Mouse (Mus musculus) hindbrain, postnatal 0 days (tissue): ENCODE results near the gene Coasy. TPM values are rescaled to one million over a fixed set of nuclear protein-coding genes. Genes with fewer than 3 reads are reported as not detected.

ENCODE experiments used
- ATAC-seq: fragments of 200-750 bp; cut with Nextera tagmentation; 2 replicates; pipeline ENCODE4 v1.8.0; 2017; ENCODE audit warnings: mild to moderate bottlenecking, moderate TSS enrichment, moderate library complexity
- DNase-seq: peaks from one replicate; pipeline ENCODE4 v3.0.0-alpha.2; 2015; ENCODE audit warnings: low spot score
- H3K27ac ChIP-seq: fragments of 300-500 bp; sonication (generic); 2 replicates; pipeline ENCODE4 v1.5.1; 2014; ENCODE audit warnings: mild to moderate bottlenecking
- H3K27me3 ChIP-seq: fragments of 300-500 bp; sonication (generic); 2 replicates; pipeline ENCODE4 v1.6.1; 2014; ENCODE audit warnings: low read length, mixed read lengths; ENCODE audit not compliant: insufficient read depth
- H3K36me3 ChIP-seq: fragments of 300-500 bp; sonication (generic); 2 replicates; pipeline ENCODE4 v1.6.1; 2014; ENCODE audit warnings: low read length, mixed read lengths; ENCODE audit not compliant: insufficient read depth
- H3K4me1 ChIP-seq: fragments of 300-500 bp; sonication (generic); 2 replicates; pipeline ENCODE4 v1.6.1; 2014; ENCODE audit warnings: antibody characterized with exemption, low read length, mixed read lengths; ENCODE audit not compliant: insufficient read depth
- H3K4me2 ChIP-seq: fragments of 300-500 bp; sonication (generic); 2 replicates; pipeline ENCODE4 v1.6.1; 2014; ENCODE audit warnings: low read depth, mild to moderate bottlenecking, low read length, moderate library complexity, mixed read lengths
- H3K4me3 ChIP-seq: fragments of 300-500 bp; sonication (generic); 2 replicates; pipeline ENCODE4 v1.5.1; 2014; ENCODE audit warnings: low read length
- H3K9ac ChIP-seq: fragments of 300-500 bp; sonication (generic); replicated peaks from 2 replicates; pipeline ENCODE4 v1.6.1; 2014; ENCODE audit warnings: mild to moderate bottlenecking, low read length, moderate library complexity, mixed read lengths
- H3K9me3 ChIP-seq: fragments of 300-500 bp; sonication (generic); 2 replicates; pipeline ENCODE4 v1.6.1; 2016; ENCODE audit warnings: low read length, mixed read lengths
- CTCF ChIP-seq: IDR thresholded peaks from 2 replicates; pipeline ENCODE4 v1.5.1; 2016; ENCODE audit warnings: antibody characterized with exemption, control low read depth, low read depth
- WGBS: fragments of 180-500 bp; shearing (Covaris S2); extraction: QIAGEN DNeasy Blood & Tissue Kit; methylation state at CpG from one replicate; pipeline ENCODE4 v1.1.7; 2014; 5-methylcytosine and 5-hydroxymethylcytosine counted together
- polyA plus RNA-seq: library from polyadenylated mRNA; unstranded; fragments of >200 nt; fragmentation: Nextera tagmentation; extraction: Ambion mirVana; gene quantifications from 2 replicates; pipeline ENCODE4 v1.2.1, GENCODE M21; 2015
- total RNA-seq: library from RNA; depleted of rRNA; stranded (reverse); fragments of >200 nt; gene quantifications from 2 replicates; pipeline ENCODE4 v1.2.3, GENCODE M21; 2014

Gene Coasy
- total and polyA plus RNA-seq, 2 experiments from 2014 or later, result 35.1 to 53.2 TPM

DNA sequence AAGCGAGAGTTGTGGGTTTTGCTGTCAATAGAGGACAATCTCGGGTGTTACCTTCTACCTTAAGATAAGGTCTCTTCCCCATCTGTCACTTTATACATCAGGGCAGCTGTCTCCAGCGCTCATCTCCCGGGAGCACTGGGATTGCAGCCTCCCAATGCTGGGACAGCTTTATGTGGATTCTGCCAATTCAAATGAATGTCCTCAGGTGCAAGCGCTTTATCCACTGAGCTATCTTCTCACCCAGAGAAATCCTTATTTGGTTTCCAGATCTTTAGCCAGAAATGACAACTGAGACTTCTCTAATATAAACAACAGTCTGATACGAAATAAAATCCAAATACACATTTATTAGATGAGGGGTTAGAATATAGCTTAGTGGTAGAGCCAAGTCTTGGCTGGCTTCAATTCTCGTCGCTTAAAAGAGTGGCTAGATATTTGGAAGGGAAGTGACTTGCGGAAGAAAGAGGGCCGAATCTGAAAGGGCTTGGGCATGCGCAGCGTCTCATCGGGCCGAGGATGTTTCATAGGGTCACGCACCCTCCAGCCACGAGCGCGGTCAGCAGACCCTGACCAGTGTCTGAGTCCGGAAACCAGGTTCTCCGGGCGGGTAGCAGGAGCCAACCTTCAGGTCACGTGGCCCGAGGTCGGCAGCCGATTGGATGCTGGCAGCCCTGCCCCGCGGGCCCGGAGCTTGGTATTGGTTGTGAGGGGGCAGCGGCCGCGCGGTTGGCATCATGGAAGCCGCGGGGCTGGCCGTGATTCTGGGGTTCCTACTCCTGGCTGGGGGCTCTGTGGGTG lies 12.8 kb upstream of the Coasy start, which contains the start of gene Naglu:
Gene Naglu, plus strand, starts transcription at position 622 of the 798 bp plus-strand sequence.
- Histone ChIP-seq H3K9me3 (no peaks in the 10 kb centered on the region), H3K36me3 (no peaks in the 10 kb centered on the region), H3K4me1 (0 out of 2 replicates have a peak, but pooled peaks cover 6% of the 10 kb centered on the region), H3K9ac (peak within 1 kb of the TSS; percentile 86), H3K27ac (peak within 1 kb of the TSS; percentile 83), H3K4me2 (peak within 1 kb of the TSS; percentile 98), H3K27me3 (no peaks in the 10 kb centered on the region), H3K4me3 (peak within 1 kb of the TSS; percentile 81)
- no peak for TF ChIP-seq CTCF
- peak; percentile 89 for ATAC-seq
- peak; percentile 96 for DNase-seq
- 4% methylated on average over 35 of the region's 35 CpGs for WGBS

DNA sequence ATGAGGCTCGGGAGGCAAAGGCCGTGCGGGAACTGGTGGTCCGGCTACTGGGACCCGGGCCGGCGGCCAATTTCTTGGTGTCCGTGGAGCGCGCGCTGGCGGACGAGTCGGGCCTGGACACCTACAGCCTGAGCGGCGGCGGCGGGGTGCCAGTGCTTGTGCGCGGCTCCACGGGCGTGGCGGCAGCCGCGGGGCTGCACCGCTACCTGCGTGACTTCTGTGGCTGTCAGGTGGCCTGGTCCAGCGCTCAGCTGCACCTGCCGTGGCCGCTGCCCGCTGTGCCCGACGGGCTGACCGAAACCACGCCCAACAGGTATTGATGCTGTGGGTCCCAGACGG lies 12.2 kb upstream of the Coasy start:
- Histone ChIP-seq H3K36me3 (no peaks in the 10 kb centered on the region), H3K27ac (peak overlapping the region; percentile 83), H3K4me2 (peak overlapping the region; percentile 98), H3K9ac (peak overlapping the region; percentile 86), H3K4me1 (0 out of 2 replicates have a peak, but pooled peaks cover 6% of the 10 kb centered on the region), H3K9me3 (no peaks in the 10 kb centered on the region), H3K27me3 (no peaks in the 10 kb centered on the region), H3K4me3 (peak overlapping the region; percentile 81)
- under 1% methylated on average over 36 of the region's 36 CpGs for WGBS
- peak; percentile 64 for ATAC-seq
- DNase-seq, result no peak
- TF ChIP-seq CTCF, result no peak

DNA sequence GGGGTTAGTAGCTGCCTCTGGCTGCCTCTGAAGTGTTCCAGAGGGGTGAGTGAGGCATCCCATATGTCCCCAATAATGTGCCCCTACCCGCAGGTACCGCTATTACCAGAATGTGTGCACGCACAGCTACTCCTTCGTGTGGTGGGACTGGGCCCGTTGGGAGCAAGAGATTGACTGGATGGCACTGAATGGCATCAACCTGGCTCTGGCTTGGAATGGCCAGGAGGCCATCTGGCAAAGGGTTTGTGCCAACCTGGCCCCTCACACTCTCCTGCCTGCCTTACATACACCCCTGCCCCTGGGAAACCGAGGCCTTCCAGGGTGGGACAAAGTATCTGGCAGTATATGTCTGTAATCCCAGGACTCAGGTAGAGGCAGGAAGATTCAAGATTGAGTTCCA lies 11.4 kb upstream of the Coasy start:
- H3K9me3 ChIP-seq, result no peaks in the 10 kb centered on the region
- ATAC-seq (no peak), DNase-seq (no peak)
- TF ChIP-seq CTCF, result no peak
- peak overlapping the region; percentile 86 for H3K9ac ChIP-seq
- H3K36me3 ChIP-seq, result no peaks in the 10 kb centered on the region
- peak overlapping the region; percentile 98 for H3K4me2 ChIP-seq
- peak overlapping the region; percentile 81 for H3K4me3 ChIP-seq
- H3K27ac ChIP-seq, result no peak overlapping the region
- H3K27me3 ChIP-seq, result no peaks in the 10 kb centered on the region
- WGBS, result 60% methylated on average over 6 of the region's 6 CpGs
- 0 out of 2 replicates have a peak, but pooled peaks cover 6% of the 10 kb centered on the region for H3K4me1 ChIP-seq

DNA sequence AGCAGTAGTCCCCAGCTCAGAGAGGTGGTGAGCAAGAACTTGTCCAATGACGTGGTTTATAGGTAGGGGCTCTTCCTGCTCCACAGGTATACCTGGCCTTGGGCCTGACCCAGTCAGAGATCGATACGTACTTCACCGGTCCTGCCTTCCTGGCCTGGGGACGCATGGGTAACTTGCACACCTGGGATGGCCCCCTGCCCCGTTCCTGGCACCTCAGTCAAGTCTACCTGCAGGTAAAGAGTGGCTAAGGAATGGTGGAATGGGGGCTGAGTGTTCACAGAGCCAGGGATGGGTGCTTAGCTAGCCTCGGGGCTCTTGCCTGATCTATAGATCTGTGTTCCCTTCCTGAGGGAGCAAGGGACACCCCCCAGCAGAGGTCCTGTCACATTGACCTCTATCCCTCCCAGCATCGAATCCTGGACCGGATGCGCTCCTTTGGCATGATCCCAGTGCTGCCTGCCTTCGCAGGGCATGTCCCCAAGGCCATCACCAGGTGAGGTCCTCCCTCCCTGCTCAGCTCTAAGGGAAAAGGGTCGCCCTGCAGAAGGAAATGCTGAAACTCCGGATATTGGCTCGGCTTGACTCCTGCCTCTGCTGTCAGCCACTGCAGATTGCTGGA lies 10.4 kb upstream of the Coasy start:
- Histone ChIP-seq H3K4me2 (no peak overlapping the region), H3K9ac (no peak overlapping the region), H3K36me3 (peaks cover 3% of the 10 kb centered on the region; the same call in 1 of the 2 replicates), H3K4me1 (0 out of 2 replicates have a peak, but pooled peaks cover 6% of the 10 kb centered on the region), H3K9me3 (no peaks in the 10 kb centered on the region), H3K27me3 (no peaks in the 10 kb centered on the region), H3K27ac (no peak overlapping the region), H3K4me3 (no peak overlapping the region)
- TF ChIP-seq CTCF, result no peak
- no peak for ATAC-seq
- no peak for DNase-seq
- WGBS, result 71% methylated on average over 14 of the region's 14 CpGs

DNA sequence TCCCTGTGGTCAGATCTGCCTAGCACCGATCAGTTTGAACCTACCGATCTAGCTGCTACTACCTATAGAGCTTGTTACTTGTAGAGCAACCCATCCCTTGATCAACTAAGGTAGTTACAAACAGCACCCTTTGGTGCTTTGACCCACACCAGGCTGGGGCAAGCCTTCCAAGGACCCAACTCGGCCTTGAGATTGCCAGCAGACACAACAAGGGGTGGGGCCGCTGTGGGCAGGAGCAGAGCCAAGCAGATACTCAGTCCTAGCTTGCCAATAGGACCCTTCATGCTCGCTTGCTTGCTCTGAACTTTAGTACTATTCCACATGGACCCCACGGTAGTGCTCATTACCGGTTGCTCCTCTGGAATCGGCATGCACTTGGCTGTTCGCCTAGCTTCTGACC lies 4.2 kb upstream of the Coasy start, which contains the start of gene Hsd17b1:
Gene Hsd17b1, plus strand, starts transcription at position 291 of the 400 bp plus-strand sequence.
- no peaks in the 10 kb centered on the region for H3K9me3 ChIP-seq
- H3K4me3 ChIP-seq, result no peak within 1 kb of the TSS
- peaks cover 6% of the 10 kb centered on the region; the same call in 1 of the 2 replicates for H3K4me1 ChIP-seq
- H3K9ac ChIP-seq, result no peak within 1 kb of the TSS
- DNase-seq (no peak), ATAC-seq (no peak)
- H3K36me3 ChIP-seq, result peaks cover 3% of the 10 kb centered on the region; the same call in 1 of the 2 replicates
- peaks cover 29% of the 10 kb centered on the region for H3K27me3 ChIP-seq
- H3K27ac ChIP-seq, result no peak within 1 kb of the TSS
- TF ChIP-seq CTCF, result no peak
- WGBS, result 74% methylated on average over 9 of the region's 9 CpGs
- no peak within 1 kb of the TSS for H3K4me2 ChIP-seq

DNA sequence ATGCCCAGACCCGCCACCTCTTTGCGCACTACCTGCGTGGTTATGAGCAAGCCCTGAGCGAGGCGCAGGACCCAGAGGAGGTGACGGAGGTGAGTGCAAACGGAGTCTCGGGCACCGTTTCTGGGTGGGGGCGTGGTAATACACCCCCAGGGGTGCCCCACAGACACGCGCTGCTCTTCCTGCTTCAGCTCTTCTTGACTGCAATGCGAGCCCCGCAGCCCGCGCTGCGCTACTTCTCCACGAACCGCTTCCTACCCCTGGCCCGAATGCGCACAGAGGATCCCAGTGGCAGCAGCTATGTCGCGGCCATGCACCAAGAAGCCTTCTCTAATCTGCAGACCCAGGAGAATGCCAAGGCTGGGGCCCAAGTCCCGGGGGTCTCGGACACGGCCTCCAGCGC lies 2.6 kb upstream of the Coasy start:
- 4% methylated on average over 27 of the region's 27 CpGs for WGBS
- H3K4me1 ChIP-seq, result peaks cover 13% of the 10 kb centered on the region; the same call in 1 of the 2 replicates
- H3K36me3 ChIP-seq, result peaks cover 3% of the 10 kb centered on the region; the same call in 1 of the 2 replicates
- no peaks in the 10 kb centered on the region for H3K9me3 ChIP-seq
- peak overlapping the region; percentile 10; the same call in 1 of the 2 replicates for H3K4me3 ChIP-seq
- H3K4me2 ChIP-seq, result peak overlapping the region; percentile 35; the same call in 1 of the 2 replicates
- ATAC-seq (no peak), DNase-seq (no peak)
- no peak for TF ChIP-seq CTCF
- H3K27me3 ChIP-seq, result peaks cover 29% of the 10 kb centered on the region
- no peak overlapping the region for H3K27ac ChIP-seq
- H3K9ac ChIP-seq, result no peak overlapping the region
